Mouse (Mus musculus): ENCODE measurements at regions not wholly inside any gene's neighbourhood (a gene's known extent, or its start where the extent isn't known, plus 50 kb on each side); places are given as distances from the start of the nearest gene placed in this dataset.
A peak's percentile ranks its signal among the peaks of the same experiment; 100 is the strongest.

DNA sequence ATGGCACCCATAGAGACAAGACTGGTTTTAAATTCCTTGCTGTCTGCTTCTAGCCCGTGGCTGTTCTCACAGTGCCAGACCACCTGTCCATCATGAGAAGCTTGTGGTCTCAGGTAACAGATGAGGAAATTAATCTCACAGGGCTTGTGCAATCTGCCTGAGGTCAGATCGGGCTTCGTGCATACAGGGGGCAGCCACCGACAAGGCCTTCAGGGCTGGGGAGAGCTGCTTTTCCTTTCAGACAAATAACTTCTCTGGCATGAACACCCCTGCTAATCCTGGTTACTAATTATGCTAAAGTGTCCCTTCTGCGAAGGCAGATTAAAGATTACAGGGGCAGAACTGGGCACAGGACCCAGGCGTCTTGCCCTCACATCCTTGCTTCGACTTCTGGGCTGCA, 130.8 kb upstream of the Tmem45b start:
- ATAC-seq (ENCODE audit: insufficient number of reproducible peaks, low FRiP score, low TSS enrichment) = no peak

DNA sequence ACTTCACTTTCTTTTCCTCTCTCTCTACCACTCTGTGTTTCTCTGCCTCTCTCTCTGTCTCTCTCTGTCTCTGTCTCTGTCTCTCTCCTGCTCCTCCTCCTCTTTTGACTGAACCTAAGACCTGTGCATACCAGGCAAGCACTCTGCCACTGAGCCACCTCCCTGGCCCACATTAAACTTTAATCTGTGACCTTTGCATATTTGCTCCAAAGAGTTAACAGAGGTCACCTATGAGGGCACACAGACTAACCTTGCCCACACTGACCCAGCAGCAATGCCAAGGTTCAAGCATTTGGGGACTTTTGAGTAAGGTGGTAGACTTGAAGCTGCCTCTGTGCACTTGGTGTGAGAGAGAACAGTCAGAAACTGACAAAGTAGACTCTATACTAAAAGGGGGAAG, 123.4 kb upstream of the Tmem45b start:
- ATAC-seq (ENCODE audit: insufficient number of reproducible peaks, low FRiP score, low TSS enrichment) = no peak

DNA sequence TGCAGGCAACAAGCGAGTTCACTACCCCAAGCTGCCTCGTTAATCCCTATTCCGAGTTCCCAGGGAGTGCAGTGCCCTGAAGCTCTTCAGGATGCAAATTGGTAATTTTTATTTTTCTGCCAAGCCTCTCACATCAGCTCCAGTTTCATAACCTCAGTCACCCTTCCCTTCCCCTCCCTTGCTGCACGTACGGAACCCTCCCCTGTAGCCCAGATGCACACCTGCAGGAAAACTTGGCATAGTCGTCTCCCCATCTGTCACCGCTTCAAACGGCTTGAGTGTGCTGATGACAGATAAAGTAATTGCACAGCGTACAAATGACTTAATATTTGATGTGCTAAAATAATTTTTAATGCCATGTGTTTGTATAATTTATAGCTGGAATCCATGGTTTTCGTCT, 119.7 kb upstream of the Tmem45b start:
- no peak for ATAC-seq (ENCODE audit: insufficient number of reproducible peaks, low FRiP score, low TSS enrichment)

DNA sequence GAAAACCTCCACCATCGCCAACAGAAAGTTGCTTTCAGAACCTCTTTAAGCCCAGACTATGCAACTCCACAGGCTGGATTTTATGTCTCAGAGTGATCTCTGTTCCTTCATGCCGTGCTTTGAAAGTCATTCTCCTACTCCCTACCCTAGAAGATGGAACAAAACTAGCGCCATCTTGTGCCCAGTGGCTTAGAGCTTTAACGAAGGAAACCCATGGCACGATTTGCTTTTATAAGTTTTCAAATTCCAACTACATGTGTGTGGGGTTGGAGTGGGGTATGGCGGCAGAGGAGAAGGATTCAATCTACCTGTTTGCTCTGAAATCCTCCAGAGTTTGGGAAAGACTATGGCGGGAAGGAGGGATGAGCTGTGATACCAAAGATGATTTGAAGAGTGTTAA, 118.7 kb upstream of the Tmem45b start:
- no peak for ATAC-seq (ENCODE audit: insufficient number of reproducible peaks, low FRiP score, low TSS enrichment)

DNA sequence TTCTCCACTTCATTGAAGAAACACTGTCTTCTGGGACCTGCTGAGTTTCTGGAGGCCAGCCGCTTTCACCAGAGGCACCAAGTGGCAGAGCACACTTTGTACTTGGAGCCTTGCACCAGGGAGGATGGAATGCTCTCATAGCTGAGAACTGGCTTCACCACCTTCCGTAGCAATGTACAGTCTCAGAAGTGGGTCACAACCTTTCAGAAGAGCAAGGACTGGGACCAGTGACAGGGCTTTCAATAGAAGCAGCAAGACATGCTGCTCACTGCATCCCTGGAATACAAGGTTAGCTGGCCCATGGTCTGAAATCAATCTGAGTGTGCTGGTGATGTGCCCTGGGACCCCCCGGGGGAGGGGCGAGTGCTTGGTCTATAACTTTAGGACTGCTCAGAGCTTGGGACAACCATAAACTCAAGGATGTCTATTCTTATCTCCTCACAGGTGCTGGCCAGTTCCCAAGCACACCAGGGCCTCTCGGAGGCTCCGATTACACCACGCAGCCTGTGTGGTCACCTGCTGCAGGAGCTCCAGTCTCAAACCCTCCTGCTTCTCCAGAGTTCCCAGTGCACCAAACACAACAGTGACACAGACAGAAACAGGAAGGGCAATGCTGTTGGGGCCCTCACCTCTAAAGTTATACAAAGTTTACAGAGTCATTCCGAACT, 114.4 kb upstream of the Tmem45b start:
- ATAC-seq (ENCODE audit: insufficient number of reproducible peaks, low FRiP score, low TSS enrichment) = no peak

DNA sequence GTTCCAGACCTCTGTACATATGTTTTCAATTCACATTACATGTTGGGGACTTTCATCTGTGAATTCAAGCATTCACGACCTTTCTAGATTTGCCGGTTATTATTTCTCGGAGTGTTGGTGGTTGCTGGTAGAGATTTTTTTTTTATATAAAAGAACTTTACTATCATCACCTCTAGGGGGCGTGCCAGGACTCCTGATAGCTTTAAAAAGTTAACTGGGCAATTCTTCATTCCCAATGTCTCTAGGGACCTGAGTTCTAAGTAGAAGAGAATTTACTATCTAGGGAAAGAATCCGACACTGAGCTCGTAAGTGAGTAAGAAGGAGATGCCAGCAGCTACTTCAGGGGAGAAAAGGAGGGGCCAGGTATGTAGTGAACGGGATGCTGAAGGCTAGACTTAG, 112.8 kb upstream of the Tmem45b start:
- no peak for ATAC-seq (ENCODE audit: insufficient number of reproducible peaks, low FRiP score, low TSS enrichment)

DNA sequence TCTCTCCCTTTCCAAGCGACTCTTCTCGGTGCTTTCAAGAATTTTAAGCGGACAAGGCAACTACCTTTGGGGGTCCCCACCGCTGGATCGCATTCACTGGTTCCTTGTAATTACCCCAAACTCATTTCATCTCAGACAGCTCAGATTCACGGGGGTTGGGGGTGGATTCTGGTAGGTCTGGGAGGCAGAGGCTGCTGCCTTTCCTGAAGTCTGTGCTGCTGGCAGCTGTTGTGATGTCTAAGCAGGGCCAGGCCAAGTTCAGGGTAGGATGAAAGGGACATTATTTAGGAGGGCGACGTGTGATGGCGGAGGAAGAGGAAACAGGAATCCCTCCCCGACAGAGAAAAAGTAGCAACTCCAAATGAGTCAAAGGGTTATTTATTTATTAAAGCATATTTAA, 102.8 kb upstream of the Tmem45b start:
- no peak for ATAC-seq (ENCODE audit: insufficient number of reproducible peaks, low FRiP score, low TSS enrichment)

DNA sequence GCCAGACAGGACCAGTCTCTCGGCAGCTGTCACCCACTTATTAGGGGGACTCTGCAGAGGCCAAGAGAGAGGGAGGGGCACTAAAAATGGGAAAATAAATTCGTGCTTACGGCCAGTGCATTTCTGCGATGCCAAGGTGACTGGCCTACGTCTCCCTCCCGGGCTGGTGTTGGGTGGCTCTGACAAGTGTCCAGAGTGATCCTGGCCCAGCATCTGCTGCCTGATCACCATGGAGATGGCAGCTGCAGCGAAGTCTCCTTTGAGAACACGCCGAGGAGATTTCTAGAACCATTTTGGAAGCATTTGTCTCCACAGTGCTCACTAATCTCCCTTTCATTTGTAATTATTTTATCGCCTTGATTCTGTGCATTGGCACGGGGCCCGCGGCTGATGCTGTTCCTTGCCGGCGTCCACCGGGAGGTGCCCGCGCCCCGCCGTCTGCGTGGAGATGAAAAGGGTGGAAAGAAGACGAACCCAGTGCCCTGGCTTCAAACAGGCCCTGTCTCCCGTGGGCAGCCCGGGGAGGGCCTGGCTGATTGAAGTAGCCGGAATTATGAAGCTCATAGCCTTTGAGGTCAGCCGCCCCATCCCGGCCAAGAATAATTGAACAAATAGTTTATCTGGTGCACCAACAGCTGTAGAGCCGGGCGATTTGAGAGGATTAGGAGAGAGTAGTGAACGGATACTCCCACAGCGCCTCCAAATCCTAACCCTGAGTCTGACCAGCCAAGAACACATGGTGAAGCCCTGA, 102.2 kb upstream of the Tmem45b start:
- no peak for ATAC-seq (ENCODE audit: insufficient number of reproducible peaks, low FRiP score, low TSS enrichment)

DNA sequence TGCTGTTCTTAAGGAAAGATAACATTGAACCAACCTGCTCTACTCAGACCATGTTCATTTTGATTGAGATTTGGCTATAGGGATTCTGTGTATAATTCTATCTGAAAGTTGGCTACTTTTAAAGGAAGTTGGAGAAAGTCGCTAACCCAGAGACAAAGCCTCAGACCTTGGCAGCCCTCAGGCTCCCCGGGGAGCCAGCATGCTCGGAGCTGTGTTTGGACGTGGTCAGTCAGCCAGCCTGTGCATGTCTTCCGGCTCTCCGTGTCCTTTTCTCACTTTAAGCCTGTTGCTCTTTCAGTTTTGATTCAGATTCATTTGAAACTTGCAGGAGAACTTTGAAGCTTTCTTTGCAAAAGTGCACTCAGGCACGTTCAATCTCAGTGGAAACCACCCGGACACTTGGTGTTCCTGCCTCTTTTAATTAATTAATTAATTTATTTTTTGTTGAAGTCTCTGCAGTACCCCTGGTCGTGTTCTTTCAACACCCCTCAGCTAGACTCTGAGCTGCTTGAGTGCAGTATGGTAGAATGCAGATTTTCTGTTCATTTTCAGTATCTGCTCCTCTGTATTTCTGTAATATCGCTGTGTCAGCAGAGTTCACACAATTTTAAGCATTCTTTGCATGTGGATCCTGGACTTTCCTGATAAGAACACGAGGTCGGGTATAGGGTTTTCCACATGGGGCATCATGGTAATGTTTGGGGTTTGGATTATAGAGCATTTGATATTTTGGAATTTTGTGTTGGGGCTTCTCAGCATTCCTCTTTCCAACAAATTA, 100.9 kb upstream of the Tmem45b start:
- ATAC-seq (ENCODE audit: insufficient number of reproducible peaks, low FRiP score, low TSS enrichment) = no peak

DNA sequence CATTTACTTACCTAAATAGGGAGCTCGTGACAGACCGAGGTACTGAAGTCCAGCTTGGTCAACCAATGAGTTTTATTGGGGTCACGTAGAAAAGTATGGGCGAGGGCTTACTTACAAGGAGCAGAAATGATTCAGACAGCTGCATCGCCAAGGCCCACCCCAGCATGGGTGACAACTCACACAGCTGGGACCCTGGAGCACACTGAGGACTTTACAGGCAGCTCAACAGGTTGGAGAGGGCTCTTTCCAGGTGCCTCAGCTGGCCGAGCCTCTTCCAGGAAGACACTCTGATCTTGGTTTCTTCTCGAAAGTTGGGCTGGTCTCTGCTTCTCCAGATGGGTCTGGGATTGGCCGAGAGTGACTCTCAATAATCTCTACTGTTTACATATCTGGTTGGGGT, 99.3 kb upstream of the Tmem45b start:
- ATAC-seq (ENCODE audit: insufficient number of reproducible peaks, low FRiP score, low TSS enrichment) = no peak

DNA sequence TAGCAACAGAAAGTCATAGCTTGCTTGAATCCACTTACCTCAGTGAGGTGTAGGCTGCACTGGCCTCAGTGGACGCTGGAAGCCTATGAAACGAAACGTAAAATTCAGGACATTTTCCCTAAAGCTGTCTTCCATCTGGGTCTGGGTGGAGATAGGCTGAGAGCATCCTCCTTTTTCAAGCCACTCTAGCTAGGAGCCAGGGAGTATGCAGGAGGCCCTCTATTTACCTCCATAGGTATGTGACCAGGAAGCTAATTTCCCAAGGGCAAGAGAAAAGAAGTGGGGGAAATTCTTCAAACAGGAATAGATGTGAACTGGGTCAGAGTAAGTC, 95.9 kb upstream of the Tmem45b start:
- no peak for ATAC-seq (ENCODE audit: insufficient number of reproducible peaks, low FRiP score, low TSS enrichment)

DNA sequence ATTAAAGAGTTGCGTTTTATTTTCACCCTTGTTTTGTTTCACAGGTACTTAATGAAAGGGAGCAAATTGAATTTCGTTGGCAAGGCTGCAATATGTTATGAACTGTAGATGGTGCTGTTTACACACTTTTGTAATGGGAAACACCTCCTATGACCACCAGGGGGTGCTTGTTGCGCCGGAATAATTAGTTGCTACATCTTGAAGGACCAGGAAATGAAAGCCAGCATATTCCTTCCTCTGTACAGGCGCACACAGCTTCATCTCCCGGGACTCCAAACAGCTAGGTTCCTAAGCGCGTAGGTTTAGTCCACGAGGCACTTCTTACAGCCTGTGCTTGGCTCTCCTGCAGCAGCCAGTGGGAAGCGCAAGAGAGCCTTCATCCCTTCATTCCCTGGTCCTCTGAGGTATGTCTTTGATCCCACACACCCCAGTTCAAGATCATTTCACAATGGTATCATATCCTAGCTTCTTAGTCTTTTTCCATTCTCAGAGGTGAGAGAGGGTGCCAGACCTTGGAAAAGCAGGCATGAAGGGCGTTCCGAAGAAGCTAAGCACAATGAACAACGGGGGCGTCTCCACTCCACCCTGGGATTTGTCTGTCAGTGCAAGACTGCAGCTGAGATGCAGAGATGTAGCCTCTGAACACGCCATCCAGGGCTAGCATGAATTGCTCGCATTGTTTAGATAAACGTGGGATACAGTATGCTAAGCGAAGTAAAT, 95.4 kb upstream of the Tmem45b start:
- peak; percentile 52 for ATAC-seq (ENCODE audit: insufficient number of reproducible peaks, low FRiP score, low TSS enrichment)

DNA sequence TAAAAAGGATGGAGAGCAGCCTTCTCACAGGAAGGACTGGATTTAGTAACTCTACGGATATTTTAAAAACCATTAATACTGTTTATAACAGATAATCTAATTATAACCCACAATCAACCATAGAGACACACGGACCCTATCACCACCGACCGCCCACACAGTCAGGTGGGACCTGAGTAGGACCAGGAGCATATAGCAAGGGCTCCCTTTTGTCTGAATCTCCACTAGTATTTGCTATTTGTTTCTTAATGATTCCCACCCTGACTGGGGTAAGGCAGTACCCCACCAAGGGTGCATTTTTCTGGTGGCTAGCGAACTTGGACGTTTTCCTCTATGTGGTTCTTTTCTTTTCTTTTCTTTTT, 79.4 kb upstream of the Tmem45b start:
- no peak for ATAC-seq (ENCODE audit: insufficient number of reproducible peaks, low FRiP score, low TSS enrichment)

DNA sequence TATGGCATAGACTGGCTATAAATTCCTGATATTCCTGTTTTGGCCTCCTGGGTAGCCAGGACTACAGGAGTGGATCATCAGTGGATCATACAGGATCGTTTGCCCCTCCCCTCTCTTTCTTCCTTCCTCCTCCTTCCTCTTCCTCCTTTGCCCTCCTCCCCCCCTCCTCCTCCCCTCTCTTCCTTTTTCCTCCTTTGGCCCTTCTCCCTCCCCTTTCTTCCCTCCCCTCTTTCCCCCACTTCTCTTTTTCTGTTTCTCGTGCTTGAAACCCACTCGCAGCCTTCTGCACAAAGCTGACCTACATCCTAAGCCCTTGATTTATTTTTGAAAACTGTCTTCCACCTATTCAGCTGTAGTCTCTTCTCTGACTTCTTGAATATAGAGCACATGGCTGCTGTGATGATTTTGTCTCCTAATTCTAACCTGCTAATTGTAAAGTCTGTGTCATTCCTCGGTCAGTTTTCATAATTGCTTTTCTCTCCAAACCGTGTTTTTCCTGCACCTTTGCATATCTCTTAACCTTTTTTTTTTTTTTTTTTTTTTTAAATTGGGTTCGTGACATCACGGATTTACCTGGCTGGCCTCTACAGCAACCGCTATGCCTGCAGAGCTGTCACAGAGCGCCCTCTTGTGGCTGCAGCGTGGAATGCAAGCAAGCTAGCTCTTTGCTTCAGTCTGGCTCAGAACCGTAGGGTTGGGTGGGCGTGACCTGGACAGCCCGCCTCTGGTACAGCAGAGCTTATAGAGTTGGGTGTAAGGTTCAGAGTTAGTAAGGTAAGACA, 78.8 kb upstream of the Tmem45b start:
- ATAC-seq (ENCODE audit: insufficient number of reproducible peaks, low FRiP score, low TSS enrichment) = peak; percentile 49

DNA sequence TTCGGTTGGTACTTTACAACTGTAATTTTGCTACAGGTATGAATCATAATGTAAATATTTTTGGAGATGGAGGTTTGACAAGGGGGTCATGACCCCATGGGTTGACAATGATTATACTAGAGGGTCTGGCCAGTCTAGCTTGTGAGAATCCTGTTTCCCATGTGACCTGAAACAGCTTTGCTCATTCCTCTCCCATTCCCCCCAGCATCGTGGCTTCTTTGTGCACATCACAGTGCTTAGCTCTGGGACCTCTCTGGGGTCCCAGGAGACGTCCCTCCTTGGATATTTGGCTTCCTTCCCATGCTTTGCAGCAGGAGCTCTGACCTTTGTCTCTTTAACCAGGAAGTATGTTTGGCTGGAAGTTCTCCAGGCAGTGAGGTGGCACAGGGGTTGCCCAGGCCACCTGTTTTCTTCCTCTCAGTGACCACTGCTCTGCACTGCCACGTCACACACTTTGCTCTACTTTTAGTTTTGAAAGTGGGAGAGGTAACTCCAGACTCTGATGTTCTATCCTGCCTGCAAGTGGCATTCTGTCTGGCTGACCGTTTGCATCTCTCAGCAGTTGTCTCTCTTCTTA, 77.4 kb upstream of the Tmem45b start:
- no peak for ATAC-seq (ENCODE audit: insufficient number of reproducible peaks, low FRiP score, low TSS enrichment)

DNA sequence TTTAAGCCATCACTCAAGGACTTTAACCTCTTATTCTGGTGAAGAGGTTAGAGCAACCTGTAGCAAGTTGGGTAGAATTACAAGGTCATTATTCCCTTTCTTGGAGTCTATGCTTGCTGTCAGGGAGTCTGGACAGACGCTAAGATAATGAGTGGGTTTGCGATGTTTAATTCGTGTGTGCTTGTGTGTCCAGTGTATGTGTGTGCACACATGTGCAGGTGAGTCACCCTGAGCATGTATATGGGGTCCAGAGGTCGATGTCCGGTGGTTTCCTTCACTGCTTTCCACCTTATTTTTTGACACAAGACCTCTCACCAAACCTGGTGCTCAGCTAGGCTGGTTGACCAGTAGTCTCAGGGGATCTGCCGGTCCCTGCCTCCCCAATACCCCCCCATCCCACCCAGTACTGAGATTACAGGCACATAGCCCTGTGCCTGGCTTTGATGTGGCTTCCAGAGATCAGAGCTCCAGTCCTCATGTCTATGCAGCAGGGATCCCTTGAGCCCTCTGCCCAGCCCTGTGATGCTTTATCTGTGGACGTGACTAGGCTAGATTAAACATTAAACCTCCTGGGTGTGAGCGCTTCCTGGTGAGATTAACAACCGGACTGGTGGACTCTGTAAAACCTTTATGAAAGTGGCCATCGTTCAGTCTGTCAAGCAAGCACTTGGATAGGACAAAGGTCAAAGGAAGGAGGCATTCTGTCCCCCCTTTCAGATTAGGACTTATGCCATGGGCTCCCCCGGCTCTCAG, 74.4 kb upstream of the Tmem45b start:
- ATAC-seq (ENCODE audit: insufficient number of reproducible peaks, low FRiP score, low TSS enrichment) = no peak

DNA sequence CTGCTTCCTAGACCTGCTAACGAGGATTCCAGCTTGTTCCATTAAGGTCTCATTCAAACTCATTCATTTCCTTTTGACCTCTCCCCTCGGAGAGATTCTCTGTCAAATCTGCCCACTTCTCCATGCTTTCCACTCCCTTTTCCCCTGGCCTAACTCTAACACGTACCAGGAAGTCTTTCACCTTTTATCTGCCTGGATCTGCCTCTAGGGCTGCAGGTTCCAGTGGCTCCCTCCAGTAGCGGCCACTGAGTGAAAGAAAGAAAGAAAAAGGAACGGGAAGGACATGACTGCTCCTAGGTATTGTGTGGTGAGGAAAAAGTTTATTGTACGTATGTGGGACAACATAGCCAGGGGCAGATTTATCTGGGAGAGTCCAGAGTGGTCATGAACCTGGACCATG, 64.8 kb upstream of the Tmem45b start:
- ATAC-seq (ENCODE audit: insufficient number of reproducible peaks, low FRiP score, low TSS enrichment) = no peak

DNA sequence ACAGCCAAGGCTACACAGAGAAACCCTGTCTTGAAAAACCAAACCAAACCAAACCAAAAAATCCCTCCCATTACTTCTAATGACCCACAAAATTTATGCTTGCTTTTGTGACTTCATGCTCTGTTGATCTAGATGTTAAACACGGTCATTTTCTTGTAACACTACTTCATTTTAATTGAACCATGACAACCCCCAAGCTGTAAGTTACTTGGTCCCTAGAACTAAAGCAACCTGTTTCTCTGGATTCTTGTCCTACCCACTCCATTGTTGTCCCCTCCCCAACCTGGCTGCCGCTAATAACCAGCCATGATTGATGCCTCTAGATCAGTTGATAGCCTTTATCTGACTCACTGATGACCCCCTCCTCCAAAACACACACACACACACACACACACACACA, 63.0 kb upstream of the Tmem45b start:
- ATAC-seq (ENCODE audit: insufficient number of reproducible peaks, low FRiP score, low TSS enrichment) = no peak

Data from cerebellum, adult (tissue).